Mouse (Mus musculus) liver, embryonic 12.5 days (tissue): ENCODE results near the gene 1700088E04Rik. TPM values are rescaled to one million over a fixed set of nuclear protein-coding genes. Genes with fewer than 3 reads are reported as not detected.
A peak's percentile ranks its signal among the peaks of the same experiment; 100 is the strongest.

Source experiments
- ATAC-seq: fragments of 200-750 bp; cut with Nextera tagmentation; 2 replicates; pipeline ENCODE4 v1.8.0; 2017; ENCODE audit warnings: moderate number of reproducible peaks, mild to moderate bottlenecking, moderate library complexity
- H3K27ac ChIP-seq: fragments of 300-500 bp; sonication (generic); 2 replicates; pipeline ENCODE4 v1.5.1; 2016; ENCODE audit warnings: mild to moderate bottlenecking
- H3K27me3 ChIP-seq: fragments of 300-500 bp; sonication (generic); replicated peaks from 2 replicates; pipeline ENCODE4 v1.6.1; 2016; ENCODE audit warnings: mild to moderate bottlenecking, moderate library complexity
- H3K36me3 ChIP-seq: fragments of 300-500 bp; sonication (generic); 2 replicates; pipeline ENCODE4 v1.6.1; 2016; ENCODE audit warnings: mild to moderate bottlenecking, moderate library complexity
- H3K4me1 ChIP-seq: fragments of 300-500 bp; sonication (generic); 2 replicates; pipeline ENCODE4 v1.6.1; 2016
- H3K4me2 ChIP-seq: fragments of 300-500 bp; sonication (generic); 2 replicates; pipeline ENCODE4 v1.6.1; 2016; ENCODE audit warnings: mild to moderate bottlenecking, moderate library complexity
- H3K4me3 ChIP-seq: fragments of 300-500 bp; sonication (generic); 2 replicates; pipeline ENCODE4 v1.5.1; 2016; ENCODE audit warnings: mild to moderate bottlenecking, moderate library complexity
- H3K9ac ChIP-seq: fragments of 300-500 bp; sonication (generic); 2 replicates; pipeline ENCODE4 v1.6.1; 2016; ENCODE audit warnings: mild to moderate bottlenecking, moderate library complexity
- H3K9me3 ChIP-seq: fragments of 300-500 bp; sonication (generic); replicated peaks from 2 replicates; pipeline ENCODE4 v1.6.1; 2016; ENCODE audit warnings: mild to moderate bottlenecking, moderate library complexity
- WGBS: fragments of 180-500 bp; shearing (Covaris S2); methylation state at CpG from one replicate; pipeline ENCODE4 v1.1.7; 2016; ENCODE audit not compliant: insufficient replicate concordance; 5-methylcytosine and 5-hydroxymethylcytosine counted together
- polyA plus RNA-seq: library from polyadenylated mRNA; unstranded; fragments of >200 nt; fragmentation: Nextera tagmentation; extraction: Ambion mirVana; gene quantifications from 2 replicates; pipeline ENCODE4 v1.2.1, GENCODE M21; 2016

The 1700088E04Rik gene
- polyA plus RNA-seq, 1 experiment from 2014 or later, result 1.0 TPM

DNA sequence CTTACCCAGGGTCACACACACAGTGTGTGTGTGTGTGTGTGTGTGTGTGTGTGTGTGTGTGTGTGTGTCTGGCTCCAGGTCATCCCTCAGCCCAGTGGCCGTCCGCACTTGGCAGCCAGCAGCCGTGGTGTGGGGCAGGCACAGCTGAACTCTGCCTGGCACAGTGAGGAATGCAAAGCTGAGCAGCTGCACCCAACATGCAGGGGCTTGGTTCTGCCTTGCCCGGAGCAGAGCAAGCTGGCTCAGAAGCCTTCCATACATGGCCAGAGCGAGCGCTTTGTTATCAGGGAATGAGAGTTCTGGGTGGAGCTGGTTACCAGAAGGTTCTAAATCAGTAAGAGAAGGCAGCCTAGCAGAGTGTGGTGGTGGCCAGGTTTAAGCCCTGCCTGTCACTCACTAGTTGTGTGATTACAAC lies 43.4 kb downstream of the 1700088E04Rik start:
- WGBS, result 16% methylated on average over 6 of the region's 6 CpGs

DNA sequence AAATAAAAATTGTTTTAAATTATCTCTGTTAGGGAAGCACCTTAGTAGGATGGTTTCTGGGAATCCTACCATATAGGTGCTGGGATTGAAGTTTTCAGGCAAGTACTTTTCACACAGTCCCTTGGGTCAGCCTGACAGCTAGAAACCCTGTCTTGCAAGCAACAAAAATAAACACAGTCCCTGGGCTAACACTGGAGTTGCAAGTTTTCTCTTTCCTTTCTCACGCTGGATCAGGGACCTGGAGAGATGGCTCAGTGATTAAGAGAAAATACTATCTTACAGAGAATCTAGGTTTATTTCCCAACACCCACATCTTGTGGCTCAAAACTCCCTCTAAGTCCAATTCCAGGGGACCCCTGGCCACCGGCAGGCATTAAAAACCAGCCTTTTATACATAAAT lies 43.9 kb downstream of the 1700088E04Rik start:
- ATAC-seq, result no peak
- H3K9me3 ChIP-seq, result no peaks in the 10 kb centered on the region
- WGBS, result 45% methylated on average over 2 of the region's 2 CpGs
- no peak overlapping the region for H3K9ac ChIP-seq
- H3K27ac ChIP-seq, result peak overlapping the region; percentile 61; the same call in 1 of the 2 replicates
- H3K4me1 ChIP-seq, result peaks cover 30% of the 10 kb centered on the region
- H3K27me3 ChIP-seq, result 0 out of 2 replicates have a peak, but pooled peaks cover 13% of the 10 kb centered on the region
- H3K36me3 ChIP-seq, result peaks cover 43% of the 10 kb centered on the region
- peak overlapping the region; percentile 17; the same call in 1 of the 2 replicates for H3K4me2 ChIP-seq
- H3K4me3 ChIP-seq, result no peak overlapping the region

More for the DNA sequence above, 43.4 kb downstream of the 1700088E04Rik start:
- Histone ChIP-seq H3K4me1 (peaks cover 30% of the 10 kb centered on the region), H3K27ac (peak overlapping the region; percentile 61; the same call in 1 of the 2 replicates), H3K4me2 (peak overlapping the region; percentile 17), H3K9ac (no peak overlapping the region), H3K4me3 (no peak overlapping the region), H3K27me3 (0 out of 2 replicates have a peak, but pooled peaks cover 13% of the 10 kb centered on the region), H3K9me3 (no peaks in the 10 kb centered on the region), H3K36me3 (peaks cover 38% of the 10 kb centered on the region)
- ATAC-seq, result peak; percentile 77

DNA sequence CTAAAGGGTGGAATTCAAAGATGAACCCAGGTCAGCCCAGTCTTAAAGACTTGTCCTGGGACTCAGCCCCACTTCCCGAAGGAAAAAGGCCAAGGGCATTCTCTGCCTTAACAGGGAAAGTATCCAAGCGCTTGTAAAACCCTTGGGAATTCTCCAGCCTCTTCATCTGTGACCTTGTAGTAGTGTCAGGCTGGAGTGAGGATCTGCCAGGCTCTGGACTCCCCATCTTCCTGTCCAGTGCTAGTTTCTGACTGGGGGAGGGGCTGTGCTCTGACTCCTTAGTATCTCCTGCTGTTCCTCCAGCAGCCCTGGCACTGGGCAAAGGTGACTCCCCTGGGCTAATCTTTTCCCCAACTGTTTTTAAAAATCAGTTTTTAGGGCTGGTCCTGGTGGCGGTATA lies 44.5 kb downstream of the 1700088E04Rik start:
- Histone ChIP-seq H3K27me3 (0 out of 2 replicates have a peak, but pooled peaks cover 13% of the 10 kb centered on the region), H3K9me3 (no peaks in the 10 kb centered on the region), H3K4me1 (peaks cover 30% of the 10 kb centered on the region), H3K9ac (no peak overlapping the region), H3K4me2 (no peak overlapping the region), H3K4me3 (no peak overlapping the region), H3K27ac (no peak overlapping the region), H3K36me3 (peaks cover 48% of the 10 kb centered on the region)
- WGBS, result 67% methylated on average over 3 of the region's 3 CpGs
- ATAC-seq, result no peak

DNA sequence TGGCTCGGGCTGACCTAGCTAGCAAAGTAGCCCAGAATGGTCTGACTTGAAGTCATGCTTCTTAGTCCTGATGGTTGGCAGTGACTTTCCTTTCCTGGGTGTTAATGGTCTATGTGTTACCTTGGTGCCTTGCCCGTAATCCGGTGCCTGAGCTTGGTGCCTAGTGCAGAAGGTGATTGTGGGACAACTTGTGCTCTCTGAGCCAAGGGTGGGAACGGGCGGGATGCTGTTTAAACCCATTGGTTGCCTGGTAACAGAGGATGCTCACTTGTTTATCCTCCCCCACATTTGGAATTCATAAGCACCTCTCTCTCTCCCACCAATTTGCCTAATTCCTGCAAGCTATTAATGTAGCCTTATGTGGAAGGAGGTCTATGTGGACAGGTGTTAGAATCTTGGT lies 45.6 kb downstream of the 1700088E04Rik start:
- Histone ChIP-seq H3K9me3 (no peaks in the 10 kb centered on the region), H3K27ac (no peak overlapping the region), H3K4me2 (no peak overlapping the region), H3K9ac (no peak overlapping the region), H3K4me3 (no peak overlapping the region), H3K4me1 (peaks cover 30% of the 10 kb centered on the region), H3K27me3 (0 out of 2 replicates have a peak, but pooled peaks cover 10% of the 10 kb centered on the region), H3K36me3 (peaks cover 59% of the 10 kb centered on the region)
- WGBS, result 86% methylated on average over 5 of the region's 5 CpGs
- no peak for ATAC-seq

DNA sequence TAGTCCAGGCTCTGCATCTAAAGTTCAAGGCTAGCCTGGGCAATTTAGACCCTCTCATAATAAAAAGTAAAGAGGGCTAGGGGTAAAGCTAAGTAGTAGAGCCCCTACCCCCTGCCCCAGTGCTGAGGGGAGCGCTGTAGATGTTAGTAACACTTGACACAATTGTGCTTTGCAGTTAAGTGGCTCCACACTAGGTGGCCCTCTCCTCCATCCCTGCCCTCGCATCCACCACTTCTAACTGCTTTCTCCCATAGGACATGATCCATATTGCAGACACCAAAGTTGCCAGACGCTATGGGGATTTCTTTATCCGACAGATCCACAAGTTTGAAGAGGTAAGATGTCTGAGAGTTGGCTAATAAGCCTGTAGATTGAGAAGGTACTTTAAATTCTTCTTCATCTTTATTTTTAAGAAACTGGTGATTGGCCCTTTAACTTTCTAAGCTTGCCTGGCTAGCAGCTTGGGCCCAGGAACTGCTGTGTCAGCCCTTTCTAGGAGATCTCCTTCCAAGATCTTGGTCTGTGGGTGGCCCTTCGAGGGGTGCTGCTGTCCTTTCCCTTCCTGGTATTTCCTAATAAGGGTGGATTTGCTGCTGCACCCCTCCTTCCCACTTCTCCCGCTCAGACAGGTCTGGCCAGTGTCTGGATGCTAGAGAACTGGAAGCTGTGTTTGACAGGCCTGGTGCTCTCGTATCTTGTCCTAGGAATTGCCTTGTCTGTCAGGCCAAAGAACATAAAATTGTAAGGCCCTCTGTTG lies 47.8 kb downstream of the 1700088E04Rik start:
- Histone ChIP-seq H3K4me1 (peaks cover 23% of the 10 kb centered on the region), H3K4me3 (no peak overlapping the region), H3K36me3 (peaks cover 81% of the 10 kb centered on the region), H3K4me2 (no peak overlapping the region), H3K27me3 (0 out of 2 replicates have a peak, but pooled peaks cover 3% of the 10 kb centered on the region), H3K9ac (no peak overlapping the region), H3K9me3 (no peaks in the 10 kb centered on the region), H3K27ac (no peak overlapping the region)
- ATAC-seq, result no peak
- WGBS, result 76% methylated on average over 7 of the region's 7 CpGs

DNA sequence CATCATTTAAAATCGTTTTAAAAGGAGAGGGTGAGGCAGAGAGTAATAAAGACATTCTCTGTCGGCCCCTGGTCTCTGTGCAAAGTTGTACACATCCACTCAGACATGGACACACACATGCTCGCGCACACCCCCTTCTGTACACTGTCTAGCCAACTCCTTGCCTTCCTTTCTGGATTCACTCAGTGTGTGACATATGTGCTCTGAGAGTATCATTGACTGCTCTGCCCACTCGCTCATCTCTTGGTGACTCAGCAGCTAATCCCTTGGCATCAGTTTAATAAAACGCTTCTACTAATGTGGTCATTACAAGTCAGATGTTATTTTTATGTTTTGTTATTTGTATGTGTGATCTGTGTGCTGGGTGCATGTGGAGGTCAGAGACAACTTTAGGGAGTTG lies 48.8 kb downstream of the 1700088E04Rik start:
- Histone ChIP-seq H3K4me3 (no peak overlapping the region), H3K9me3 (no peaks in the 10 kb centered on the region), H3K36me3 (peaks cover 90% of the 10 kb centered on the region), H3K27me3 (no peaks in the 10 kb centered on the region), H3K9ac (no peak overlapping the region), H3K27ac (no peak overlapping the region), H3K4me1 (peaks cover 14% of the 10 kb centered on the region), H3K4me2 (no peak overlapping the region)
- WGBS, result 82% methylated on average over 6 of the region's 6 CpGs
- no peak for ATAC-seq

DNA sequence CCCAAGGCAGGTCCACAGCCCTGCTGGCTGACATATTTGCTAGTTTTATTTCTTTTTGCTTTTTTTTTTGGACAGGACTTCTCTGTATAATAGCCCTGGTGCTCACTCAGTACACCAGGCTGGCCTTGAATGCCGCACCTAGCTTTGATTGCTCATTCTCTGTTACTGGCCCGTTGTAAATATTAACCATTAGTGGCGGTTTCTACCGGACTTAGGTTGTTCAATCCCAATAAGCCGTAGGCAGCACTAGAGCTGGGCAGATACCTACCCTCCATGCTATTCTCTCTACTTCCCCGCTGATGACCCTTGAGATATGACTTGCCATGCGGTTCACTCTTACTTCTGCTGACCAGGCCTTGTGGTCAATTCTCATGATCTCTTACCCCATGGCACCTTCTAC lies 61.5 kb downstream of the 1700088E04Rik start:
- peaks cover 21% of the 10 kb centered on the region for H3K4me1 ChIP-seq
- peaks cover 87% of the 10 kb centered on the region for H3K36me3 ChIP-seq
- H3K4me3 ChIP-seq, result no peak overlapping the region
- no peaks in the 10 kb centered on the region for H3K9me3 ChIP-seq
- no peak overlapping the region for H3K27ac ChIP-seq
- WGBS, result 89% methylated on average over 7 of the region's 7 CpGs
- no peaks in the 10 kb centered on the region for H3K27me3 ChIP-seq
- no peak overlapping the region for H3K4me2 ChIP-seq
- ATAC-seq, result no peak
- H3K9ac ChIP-seq, result no peak overlapping the region

Other genes starting within 250 kb of the 1700088E04Rik start
- gene Gm49510, start 241.6 kb downstream of the 1700088E04Rik start, polyA plus RNA-seq, result 0.17 and 0.43 TPM in 2 replicates
- 34.3 and 39.3 TPM in 2 replicates for gene Sh3bp1, start 241.5 kb downstream of the 1700088E04Rik start, polyA plus RNA-seq
- 17.1 and 17.4 TPM in 2 replicates for gene Pdxp, start 227.3 kb downstream of the 1700088E04Rik start, polyA plus RNA-seq
- 644 and 660 TPM in 2 replicates for gene Lgals1, start 214.5 kb downstream of the 1700088E04Rik start, polyA plus RNA-seq
- 47.9 and 51.6 TPM in 2 replicates for gene Nol12, start 206.3 kb downstream of the 1700088E04Rik start, polyA plus RNA-seq
- 21.0 and 26.8 TPM in 2 replicates for gene Triobp, start 193.5 kb downstream of the 1700088E04Rik start, polyA plus RNA-seq
- 114 and 122 TPM in 2 replicates for gene H1f0, start 112.8 kb downstream of the 1700088E04Rik start, polyA plus RNA-seq
- 0.41 and 0.55 TPM in 2 replicates for gene Galr3, start 99.4 kb downstream of the 1700088E04Rik start, polyA plus RNA-seq
- gene Ankrd54, start 78.4 kb downstream of the 1700088E04Rik start, polyA plus RNA-seq, result 58.9 and 61.4 TPM in 2 replicates
- 188 and 201 TPM in 2 replicates for gene Eif3l, start 66.1 kb downstream of the 1700088E04Rik start, polyA plus RNA-seq
- gene Micall1, start 32.4 kb downstream of the 1700088E04Rik start, polyA plus RNA-seq, result 3.0 and 3.2 TPM in 2 replicates
- gene Polr2f, start 244 bp downstream of the 1700088E04Rik start, polyA plus RNA-seq, result 280 and 301 TPM in 2 replicates
- gene Sox10, start 24.0 kb upstream of the 1700088E04Rik start, polyA plus RNA-seq, result 0.17 and 0.29 TPM in 2 replicates
- gene Pick1, start 87.9 kb upstream of the 1700088E04Rik start, polyA plus RNA-seq, result 16.1 and 17.1 TPM in 2 replicates
- gene Gm49486, start 88.1 kb upstream of the 1700088E04Rik start, polyA plus RNA-seq, result 0.07 TPM in 1 of 2 replicates, not detected in the other
- not detected in 2 replicates for gene Slc16a8, start 113.5 kb upstream of the 1700088E04Rik start, polyA plus RNA-seq
- gene Baiap2l2, start 144.3 kb upstream of the 1700088E04Rik start, polyA plus RNA-seq, result 1.2 and 1.4 TPM in 2 replicates
- gene Pla2g6, start 187.1 kb upstream of the 1700088E04Rik start, polyA plus RNA-seq, result 16.8 and 17.3 TPM in 2 replicates
- gene Maff, start 205.4 kb upstream of the 1700088E04Rik start, polyA plus RNA-seq, result 1.1 and 2.8 TPM in 2 replicates